Mouse (Mus musculus): ENCODE data around the gene Prex1.

Gene Prex1

DNA sequence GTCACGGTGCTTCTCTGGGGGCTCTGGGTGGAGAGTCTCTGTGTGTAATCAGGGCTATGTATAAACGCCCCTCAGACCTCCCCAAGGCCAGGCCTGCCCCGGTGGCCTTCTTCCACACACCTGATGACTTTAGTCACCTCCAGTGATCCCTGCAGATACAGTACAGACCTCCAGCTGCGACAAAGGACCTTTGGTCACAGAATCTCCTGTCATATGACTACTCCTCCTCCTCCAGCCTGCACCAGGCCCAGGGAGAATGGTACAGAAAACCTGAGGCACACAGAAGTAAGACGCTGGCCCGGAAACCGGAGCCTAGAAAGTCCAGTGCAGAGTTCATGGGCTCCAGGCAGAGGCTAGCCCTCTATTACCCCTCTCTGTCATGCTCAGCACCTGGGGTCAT, 152.8 kb downstream of the Prex1 start:
- no peak for DNase-seq (ENCODE audit: low spot score in 2 of 2)

DNA sequence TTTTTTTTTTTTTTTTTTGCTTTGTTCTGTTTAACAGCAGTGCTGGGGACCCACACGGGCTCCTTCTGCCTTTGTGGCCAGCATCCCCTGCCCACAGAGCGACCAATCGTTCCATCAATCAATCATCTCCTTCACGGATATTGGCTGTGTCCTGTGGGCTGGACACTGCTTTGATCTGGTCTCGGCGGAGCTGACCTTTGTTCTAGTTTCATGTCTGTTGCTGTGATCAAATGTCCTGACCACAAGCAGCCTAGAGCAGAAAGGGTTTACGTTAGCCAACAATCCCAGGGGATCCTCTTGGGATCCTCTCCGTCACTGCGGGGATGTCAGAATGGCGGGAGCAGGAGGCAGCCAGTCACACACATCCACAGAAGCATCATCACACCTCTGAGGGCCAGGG, 154.1 kb downstream of the Prex1 start:
- no peak for DNase-seq (ENCODE audit: low spot score in 2 of 2)

DNA sequence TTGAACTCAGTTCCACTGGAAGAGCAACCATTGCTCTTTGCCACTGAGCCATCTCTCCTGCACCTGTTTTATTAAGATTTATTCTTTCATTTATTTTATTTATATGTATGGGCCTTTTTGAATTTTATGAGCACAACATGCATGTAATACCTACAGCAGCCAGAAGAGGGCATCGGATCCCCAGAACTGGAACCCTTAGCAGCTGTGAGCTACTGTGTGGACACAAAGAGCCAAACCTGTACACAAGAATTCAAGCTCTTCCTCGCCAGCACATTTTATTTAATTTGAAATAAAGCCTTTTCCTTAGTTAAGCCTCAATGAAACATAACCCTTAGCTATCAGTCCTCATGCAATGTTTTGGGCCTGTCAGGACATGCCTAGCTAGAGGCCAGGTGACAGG, 158.1 kb downstream of the Prex1 start:
- DNase-seq (ENCODE audit: low spot score in 2 of 2) = peak in 1 of 2 experiments; percentile 52

DNA sequence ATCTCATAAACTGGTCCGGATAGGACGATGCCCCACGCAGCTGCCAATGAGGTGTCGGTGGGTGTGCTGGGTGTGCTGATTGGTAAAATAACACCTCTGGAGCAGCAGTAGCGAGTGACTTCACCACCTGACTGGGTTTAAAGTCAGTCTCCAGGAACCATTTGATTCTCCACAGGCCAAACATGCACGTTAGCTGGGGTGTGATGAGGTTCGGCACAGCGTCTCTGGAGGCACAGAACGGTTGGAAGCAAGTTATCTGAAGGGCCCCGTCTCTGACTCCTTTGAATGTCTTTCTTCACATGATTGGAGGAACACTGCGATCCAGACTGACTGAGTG, 159.5 kb downstream of the Prex1 start:
- DNase-seq (ENCODE audit: low spot score in 2 of 2) = no peak

DNA sequence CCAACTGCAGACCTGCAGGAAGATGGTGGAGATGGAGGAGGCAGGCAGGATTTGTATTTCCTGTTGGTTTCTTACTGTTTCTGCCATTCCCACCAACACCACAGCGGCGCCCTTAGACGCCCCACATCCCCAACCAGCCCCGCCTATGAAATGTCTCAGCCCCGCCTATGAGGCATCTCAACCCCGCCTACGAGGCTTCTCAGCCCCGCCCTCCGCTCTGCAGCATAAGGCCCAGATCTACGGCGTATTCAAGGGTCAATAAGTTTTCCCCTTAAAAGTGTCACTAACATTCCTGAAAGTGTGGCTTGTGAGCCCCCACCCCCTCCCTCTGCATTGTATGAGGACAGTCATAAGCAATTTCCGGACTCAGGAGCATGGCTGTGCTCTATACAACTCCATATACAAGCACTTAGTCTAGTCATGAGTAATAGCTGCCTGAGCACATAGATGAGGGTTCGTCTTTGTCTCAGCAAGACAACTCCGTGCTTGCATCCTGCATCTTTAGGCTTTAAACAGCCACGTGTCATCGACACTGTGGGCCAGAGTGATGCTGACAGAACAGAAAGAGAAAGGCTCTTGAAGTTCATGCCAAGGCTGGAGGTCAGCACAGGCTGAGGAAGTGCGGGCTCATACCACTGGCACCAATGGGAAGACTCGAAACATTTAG, 160.0 kb downstream of the Prex1 start:
- peak; percentile 63 to 80 for DNase-seq (ENCODE audit: low spot score in 2 of 2)

DNA sequence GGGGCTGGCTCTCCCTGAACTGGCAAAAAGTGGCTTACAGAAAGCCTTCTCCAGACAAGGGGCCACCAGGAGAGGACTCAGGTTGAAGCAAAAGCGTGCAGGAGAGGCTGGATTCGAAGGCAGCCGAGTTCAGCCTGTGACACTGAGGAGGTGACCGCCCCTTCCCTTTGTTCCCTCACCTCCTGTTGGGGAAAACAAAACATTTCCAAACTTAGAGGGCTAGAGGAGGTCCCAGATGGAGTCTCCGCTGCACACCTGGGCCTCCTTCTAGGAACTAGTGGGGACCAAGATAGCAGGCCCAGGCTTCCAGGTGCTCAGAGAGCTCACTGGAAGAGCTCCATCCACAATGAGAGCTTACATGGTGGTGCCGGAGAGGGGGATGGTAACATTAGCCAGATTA, 161.0 kb downstream of the Prex1 start:
- no peak for DNase-seq (ENCODE audit: low spot score in 2 of 2)

DNA sequence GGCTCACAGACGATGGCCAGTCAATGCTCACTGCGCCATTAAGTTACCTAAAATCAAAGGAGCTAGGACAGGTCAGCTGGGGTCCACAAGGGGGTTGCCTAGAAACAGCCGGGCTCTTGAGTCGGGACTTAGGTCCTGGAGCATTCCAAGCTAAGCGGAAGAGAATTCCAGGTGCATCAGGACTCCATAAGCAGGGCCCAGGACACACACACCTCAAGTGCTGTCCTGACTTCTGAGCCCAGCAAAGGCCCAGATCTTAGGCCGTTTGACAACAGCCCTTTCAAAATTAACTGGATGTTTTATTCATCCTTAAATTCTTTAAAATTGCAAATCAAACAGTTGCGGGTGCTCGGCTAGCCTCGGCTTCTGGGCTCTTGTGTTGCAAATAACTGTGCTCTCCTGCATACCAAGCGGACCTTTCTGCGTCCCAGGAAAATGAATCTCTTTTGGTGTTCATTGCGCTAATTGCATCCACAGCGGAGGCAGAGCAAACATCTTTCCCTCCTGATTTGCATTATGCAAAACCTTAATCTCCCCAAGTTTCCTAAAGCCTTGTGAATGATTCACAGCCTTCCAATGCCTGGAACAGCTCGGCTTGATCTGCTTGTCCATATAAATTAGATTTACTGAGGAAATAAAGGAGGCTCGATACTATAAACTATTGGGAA, 161.7 kb downstream of the Prex1 start:
- no peak for DNase-seq (ENCODE audit: low spot score in 2 of 2)

DNA sequence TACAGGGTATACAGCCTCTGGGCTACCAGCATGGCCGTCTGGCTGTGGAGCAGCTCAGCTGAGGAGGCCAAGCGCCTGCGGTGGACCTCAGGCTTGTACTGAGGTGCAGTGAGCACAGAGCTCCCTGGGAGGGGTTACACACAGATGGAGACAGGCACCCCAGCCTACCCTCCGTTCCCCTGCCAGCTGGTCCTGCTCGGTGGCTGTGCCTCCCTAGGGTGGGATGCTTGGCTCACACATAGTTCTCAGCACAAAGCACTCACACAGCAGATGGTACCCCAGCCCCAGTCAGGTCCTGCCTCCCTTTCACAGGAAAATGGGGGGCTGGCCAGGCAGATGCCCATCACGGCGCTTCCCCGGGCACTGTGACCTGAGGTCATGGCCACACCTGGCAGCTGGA, 163.8 kb downstream of the Prex1 start:
- no peak for DNase-seq (ENCODE audit: low spot score in 2 of 2)

DNA sequence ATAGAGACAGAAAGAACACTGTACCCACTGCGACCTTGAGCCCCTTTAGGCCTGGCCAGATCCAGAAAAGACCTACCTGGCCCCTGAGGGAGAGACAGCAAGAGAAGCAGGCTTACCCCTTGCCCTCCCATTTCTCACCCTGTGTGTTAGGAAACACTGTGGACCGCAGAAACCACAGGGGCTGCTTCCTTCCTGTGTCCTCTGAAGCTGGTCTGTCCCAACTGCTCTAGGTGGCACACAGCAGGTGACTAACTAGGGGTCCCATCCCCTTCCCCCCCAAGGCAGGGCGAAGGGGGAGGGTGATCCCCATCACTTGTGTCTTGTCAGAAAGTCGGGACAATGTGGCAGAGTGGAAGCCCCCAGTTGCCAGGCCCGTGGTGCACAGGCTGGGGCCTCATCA, 164.6 kb downstream of the Prex1 start:
- DNase-seq (ENCODE audit: low spot score in 2 of 2) = peak; percentile 59 to 76

DNA sequence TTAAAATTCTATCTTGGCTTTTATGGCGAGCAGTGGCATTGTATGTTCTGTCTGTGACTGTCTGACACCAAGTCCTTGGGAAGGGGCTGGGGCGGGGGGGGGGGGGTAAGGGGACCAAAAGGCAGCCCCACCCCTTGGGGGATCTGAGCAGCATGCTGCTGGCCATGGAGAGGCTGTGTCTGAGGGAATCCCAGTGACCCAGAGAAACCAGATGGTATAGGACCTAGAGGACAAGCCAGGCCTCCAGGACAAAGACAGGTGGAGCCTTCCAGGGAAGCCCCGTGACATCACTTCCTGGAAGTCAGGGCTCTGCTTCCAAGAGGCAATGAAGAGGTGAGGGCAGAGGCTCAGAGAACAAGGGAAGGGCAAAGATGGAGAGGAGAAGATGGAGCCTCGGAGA, 168.1 kb downstream of the Prex1 start:
- no peak for DNase-seq (ENCODE audit: low spot score in 2 of 2)

DNA sequence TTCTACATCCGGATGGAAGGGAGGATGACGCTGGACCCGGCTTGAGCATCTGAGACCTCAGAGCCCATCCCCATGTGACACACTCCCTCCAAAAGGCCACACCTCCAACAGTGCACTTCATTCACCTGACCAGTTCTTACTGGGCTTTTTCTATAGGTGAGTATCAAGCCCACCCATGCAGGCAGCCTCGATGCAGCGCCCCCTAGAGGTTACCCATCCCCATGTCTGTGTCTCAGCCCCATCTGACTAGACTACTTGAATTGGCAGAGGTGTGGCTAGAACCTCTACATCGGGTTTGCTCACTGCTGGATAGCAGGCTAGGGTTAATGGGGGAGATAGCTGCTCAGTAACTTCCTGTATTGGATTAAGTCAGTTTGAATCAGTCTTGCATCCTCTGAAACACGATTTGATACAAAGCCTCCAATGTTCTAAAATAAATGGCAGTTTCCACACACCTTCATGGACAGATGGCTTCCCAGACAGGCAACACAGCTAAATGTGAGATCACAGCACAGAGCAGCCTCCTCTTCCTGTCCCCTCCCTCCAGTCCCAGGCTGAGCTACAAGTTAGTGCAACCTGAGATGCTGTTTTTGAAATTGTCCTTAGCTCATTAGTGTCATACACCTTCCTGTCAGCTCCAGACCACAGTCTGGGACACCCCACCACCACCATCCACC, 168.9 kb downstream of the Prex1 start:
- DNase-seq (ENCODE audit: low spot score in 2 of 2) = peak in 1 of 2 experiments; percentile 30

DNA sequence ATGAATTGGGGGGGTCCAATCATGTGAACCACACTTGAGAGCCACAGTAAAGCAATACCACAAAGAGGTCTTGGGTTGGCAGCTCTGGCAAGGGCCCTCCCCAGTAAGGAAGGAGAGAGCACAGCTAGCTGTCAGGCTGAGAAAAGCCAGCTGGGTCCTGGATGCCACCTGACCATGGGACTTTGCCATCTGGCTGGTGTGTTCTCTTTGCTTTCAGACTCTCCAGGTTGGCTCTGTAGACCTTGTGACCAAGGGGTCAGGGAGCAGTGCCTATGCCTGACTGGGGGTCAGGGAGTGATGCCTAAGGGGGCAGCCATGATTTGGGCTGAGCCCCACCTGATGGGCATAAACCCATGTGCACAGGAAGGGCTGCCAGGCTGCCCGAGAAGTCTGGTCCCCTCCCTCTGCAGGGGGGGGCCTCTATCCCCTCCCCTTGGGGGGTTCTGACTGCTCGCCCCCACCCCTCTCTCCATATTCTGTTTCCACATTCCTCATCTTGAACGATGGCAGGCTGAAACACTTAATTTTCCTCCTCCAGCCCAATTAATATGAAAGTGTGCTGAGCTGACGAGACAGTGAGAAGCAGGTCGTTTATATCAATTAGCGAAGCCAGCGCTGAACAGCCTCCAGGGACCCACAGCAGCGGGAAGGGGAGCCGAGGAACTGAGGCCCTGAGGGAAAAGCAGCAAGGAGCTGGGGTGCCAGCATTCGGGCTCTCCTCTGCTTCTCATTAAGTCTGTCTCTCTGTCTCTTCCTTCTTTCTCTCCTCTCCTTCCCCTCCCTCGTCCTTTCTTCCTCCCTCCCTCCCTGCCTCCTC, 172.3 kb downstream of the Prex1 start:
- no peak for DNase-seq (ENCODE audit: low spot score in 2 of 2)

DNA sequence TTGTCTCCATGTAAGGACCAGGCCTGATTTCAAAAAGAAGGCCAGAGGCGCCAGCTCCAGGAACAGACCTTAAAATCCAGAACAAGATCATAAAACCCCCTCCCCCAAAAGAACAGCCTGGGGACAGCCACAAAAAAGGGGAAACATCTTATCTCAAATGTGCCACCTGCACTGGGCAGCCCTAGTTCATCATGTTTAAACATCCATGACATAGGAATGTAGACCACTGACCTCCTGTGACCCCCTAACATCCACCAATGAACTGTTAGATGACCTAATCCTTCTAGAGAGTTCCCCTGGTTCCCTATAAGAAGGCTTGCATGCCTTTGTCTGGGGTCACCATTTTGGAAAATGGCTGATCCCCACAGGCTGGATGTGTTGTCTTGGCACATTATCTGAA, 173.4 kb downstream of the Prex1 start:
- no peak for DNase-seq (ENCODE audit: low spot score in 2 of 2)

DNA sequence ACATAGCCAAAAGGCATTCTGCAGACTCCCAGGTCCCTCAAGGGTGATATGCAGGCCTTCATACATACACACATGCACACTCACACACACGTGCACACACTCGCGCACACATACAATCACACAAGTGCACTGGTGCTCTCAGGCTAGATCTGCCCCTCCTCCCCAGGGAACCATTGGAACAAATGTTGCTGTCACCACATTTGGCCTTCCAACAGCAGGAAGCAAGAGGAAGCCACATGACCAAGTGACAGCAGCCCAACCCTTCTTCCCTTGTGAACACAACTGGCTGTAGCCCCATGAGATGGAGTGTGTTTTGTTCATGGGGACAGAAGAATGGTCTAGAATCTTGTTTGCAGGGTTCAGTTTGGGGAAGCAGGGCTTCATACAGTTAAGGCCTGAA, 176.7 kb downstream of the Prex1 start:
- peak in 1 of 2 experiments; percentile 35 for DNase-seq (ENCODE audit: low spot score in 2 of 2)

DNA sequence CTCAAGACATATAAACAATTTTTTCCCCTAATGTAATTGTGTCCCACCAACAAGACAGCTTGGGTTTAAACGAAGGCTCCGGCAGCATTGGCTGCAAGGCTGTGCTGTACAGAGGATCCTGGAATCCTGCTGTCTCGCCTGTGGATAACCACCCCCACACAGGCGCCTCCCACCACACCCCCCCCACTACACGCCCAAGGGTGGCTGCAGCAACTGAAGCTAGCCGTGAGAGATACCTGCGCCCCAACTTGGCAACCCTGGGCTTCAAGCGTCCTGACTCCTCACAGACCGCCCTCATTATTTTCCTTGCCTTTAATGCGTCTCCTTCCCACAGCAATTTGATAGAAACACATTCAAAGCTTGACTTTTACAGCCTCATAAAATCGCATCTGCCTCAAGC, 178.1 kb downstream of the Prex1 start:
- no peak for DNase-seq (ENCODE audit: low spot score in 2 of 2)

DNA sequence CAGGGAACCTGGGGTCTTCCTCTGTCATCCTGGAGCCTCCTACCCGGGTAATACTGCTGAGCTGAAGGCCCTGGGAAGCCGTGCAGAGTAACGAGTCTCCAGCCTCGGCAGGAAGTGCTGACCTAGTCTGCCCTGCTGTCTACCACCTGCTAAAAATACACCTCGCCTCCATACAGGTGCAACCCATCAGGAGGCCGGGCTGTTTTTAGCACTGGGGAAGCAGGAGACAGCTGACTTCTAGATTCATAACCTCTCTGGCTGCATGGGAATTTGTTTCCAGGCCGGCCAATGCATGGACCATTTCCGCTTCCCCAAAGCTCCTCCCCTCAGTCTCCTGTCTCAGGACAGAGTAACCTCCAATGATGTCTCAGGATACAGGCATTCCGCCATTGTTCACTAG, 187.4 kb downstream of the Prex1 start:
- DNase-seq (ENCODE audit: low spot score in 2 of 2) = no peak

DNA sequence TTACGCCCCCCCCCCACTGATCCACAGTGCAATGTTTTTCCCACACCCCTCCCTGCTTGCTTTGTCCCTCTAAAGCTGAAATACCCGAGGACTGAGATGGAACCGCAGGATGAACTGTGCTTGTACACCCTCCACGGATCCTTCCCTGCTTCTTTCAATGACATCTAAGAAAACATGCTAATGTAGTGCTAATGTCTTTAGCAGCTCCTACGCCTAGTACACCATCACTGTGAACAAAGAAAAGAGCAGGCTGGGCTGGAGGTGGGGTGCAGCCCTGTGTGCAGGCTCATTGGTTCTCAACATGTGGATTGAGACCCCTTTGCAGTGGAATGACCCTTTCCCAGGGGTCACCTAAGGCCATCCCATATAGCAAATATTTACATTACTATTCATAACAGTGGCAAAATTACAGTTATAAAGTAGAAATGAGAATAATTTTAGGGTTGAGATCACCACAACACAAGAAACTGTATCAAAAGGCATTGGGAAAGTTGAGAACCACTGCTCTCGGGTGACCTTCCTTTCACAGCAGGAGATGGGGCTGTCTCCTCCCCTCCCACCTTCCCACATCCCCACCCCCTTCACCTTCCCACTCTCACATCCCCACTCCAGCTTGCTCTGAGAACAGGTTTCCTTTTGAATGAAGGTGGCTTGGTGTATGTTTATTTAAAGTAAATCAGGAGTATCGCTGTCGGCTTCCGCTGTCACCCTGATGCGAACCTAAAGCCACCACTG, 190.3 kb downstream of the Prex1 start:
- DNase-seq (ENCODE audit: low spot score in 2 of 2) = no peak

DNA sequence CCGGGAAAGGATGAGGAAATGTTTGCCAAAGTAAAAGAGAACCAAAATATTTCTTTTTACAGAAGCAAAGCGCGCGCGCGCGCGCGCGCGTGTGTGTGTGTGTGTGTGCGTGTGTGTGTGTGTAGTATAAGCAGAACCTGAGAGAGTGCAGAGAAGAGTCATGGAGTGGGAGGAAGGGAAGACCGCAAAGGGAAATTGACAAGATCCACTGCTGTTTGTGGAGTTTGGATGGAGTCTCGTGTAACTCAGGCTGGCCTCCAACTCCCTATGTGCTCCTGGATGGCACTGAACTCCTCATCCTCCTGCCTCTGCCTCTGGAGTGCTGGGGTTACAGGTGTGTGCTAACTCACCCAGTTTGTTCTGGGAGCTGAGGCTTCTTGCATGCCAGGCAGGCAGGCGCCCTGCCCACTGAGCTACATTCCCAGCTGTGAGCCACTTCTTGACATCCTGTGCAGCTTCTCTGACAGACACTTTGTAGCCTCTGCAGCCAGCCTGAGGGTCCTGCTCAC, 191.0 kb downstream of the Prex1 start:
- DNase-seq (ENCODE audit: low spot score in 2 of 2) = no peak

DNA sequence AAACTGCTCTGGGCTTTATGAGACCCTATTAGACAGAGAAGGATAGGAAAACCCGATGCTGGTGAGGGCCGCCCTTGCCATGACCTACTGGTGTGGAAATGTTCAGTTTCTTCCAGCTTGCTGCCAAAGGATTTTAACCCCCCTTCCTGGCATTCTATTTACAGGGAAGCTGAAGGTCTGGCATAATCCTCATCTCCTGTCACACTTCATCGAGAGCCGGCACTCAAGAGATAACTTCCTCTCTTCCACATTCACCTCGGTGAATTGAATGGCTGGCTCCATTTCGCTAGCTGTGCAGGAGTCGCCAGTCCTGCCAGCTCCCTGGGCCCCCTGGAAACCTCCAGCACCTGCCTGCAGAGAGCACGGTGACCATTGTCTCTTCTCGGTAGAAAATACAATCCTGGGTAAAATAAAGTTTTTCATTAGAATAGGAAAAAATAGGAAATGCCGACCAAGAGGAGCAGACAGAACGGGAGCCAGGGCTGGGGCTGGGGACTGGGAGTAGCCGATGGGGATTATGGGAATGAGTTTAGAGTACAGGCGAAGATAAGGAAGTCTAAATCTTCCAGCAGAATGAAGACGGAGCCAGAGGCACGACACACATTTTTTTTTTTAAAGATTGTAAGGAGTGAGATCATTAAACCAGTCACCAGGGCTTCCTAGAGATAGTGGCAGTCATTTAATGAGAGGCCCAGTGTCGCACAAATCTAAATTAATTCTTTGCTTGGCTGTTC, 191.6 kb downstream of the Prex1 start:
- DNase-seq (ENCODE audit: low spot score in 2 of 2) = no peak

DNA sequence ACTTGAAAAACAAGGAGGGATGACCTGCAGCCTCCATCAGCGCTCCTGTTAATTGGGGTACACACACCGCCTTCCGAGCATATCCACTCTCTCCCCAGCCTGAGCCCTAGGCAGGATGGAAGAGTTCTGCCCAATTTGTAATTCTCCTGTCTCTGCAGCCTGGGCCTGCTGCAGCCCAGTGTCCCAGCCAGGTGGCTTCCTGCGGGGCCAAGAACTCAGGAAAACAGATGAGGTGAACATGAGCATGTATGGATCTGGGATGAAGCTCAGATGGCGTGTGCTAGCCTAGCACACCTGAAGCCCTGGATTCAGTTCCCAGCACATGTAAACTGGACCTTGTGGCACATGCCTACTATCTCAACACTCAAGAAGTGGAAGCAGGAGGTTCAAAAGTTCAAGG, 192.2 kb downstream of the Prex1 start:
- no peak for DNase-seq (ENCODE audit: low spot score in 2 of 2)

DNA sequence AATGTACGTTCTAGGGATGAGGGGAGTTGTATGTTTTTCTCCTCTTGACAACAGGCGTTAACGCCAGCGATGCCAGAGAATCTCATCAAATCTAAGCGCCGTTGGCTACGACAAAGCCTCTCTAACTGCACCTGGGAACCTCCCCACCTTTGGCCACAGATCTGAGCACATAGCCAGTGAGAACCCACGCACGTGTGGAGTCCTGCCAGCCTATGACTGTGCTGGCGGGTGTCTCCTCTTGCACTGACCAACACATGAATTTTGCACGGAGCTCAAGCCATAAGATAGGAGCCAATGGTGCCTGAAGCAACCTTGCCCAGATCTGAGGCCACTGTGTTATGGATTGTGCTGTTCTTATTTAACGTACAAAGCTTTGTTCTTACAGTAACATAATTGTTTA, 193.1 kb downstream of the Prex1 start:
- no peak for DNase-seq (ENCODE audit: low spot score in 2 of 2)
